Mouse (Mus musculus) hindbrain, embryonic 16.5 days (tissue): ENCODE measurements at regions not wholly inside any gene's neighbourhood (a gene's known extent, or its start where the extent isn't known, plus 50 kb on each side); places are given as distances from the start of the nearest gene placed in this dataset.

Source experiments
- ATAC-seq: fragments of 200-750 bp; cut with Nextera tagmentation; 2 replicates; pipeline ENCODE4 v1.8.0; 2017; ENCODE audit warnings: moderate TSS enrichment, moderate library complexity
- H3K27ac ChIP-seq: fragments of 300-500 bp; sonication (generic); 2 replicates; pipeline ENCODE4 v1.5.1; 2014; ENCODE audit warnings: low read depth, mild to moderate bottlenecking, control low read depth, low read length, moderate library complexity
- H3K27me3 ChIP-seq: fragments of 300-500 bp; sonication (generic); replicated peaks from 2 replicates; pipeline ENCODE4 v1.6.1; 2014; ENCODE audit warnings: low read length; ENCODE audit not compliant: control insufficient read depth, insufficient read depth
- H3K36me3 ChIP-seq: fragments of 300-500 bp; sonication (generic); 2 replicates; pipeline ENCODE4 v1.6.1; 2014; ENCODE audit warnings: mild to moderate bottlenecking, low read length, moderate library complexity, mixed read lengths; ENCODE audit not compliant: control insufficient read depth, insufficient read depth
- H3K4me1 ChIP-seq: fragments of 300-500 bp; sonication (generic); 2 replicates; pipeline ENCODE4 v1.6.1; 2014; ENCODE audit warnings: low read depth, low read length; ENCODE audit not compliant: control insufficient read depth, insufficient read depth
- H3K4me2 ChIP-seq: fragments of 300-500 bp; sonication (generic); 2 replicates; pipeline ENCODE4 v1.6.1; 2014; ENCODE audit warnings: mild to moderate bottlenecking, low read length, control low read depth, moderate library complexity
- H3K4me3 ChIP-seq: fragments of 300-500 bp; sonication (generic); 2 replicates; pipeline ENCODE4 v1.5.1; 2014; ENCODE audit warnings: mild to moderate bottlenecking, low read length, control low read depth, moderate library complexity
- H3K9ac ChIP-seq: fragments of 300-500 bp; sonication (generic); 2 replicates; pipeline ENCODE4 v1.6.1; 2014; ENCODE audit warnings: low read depth, mild to moderate bottlenecking, control low read depth, low read length, moderate library complexity
- H3K9me3 ChIP-seq: fragments of 300-500 bp; sonication (generic); 2 replicates; pipeline ENCODE4 v1.6.1; 2014; ENCODE audit warnings: mild to moderate bottlenecking, low read length, moderate library complexity; ENCODE audit not compliant: control insufficient read depth
- WGBS: fragments of 180-500 bp; shearing (Covaris S2); extraction: QIAGEN DNeasy Blood & Tissue Kit; methylation state at CpG from one replicate; pipeline ENCODE4 v1.1.7; 2014; 5-methylcytosine and 5-hydroxymethylcytosine counted together

DNA sequence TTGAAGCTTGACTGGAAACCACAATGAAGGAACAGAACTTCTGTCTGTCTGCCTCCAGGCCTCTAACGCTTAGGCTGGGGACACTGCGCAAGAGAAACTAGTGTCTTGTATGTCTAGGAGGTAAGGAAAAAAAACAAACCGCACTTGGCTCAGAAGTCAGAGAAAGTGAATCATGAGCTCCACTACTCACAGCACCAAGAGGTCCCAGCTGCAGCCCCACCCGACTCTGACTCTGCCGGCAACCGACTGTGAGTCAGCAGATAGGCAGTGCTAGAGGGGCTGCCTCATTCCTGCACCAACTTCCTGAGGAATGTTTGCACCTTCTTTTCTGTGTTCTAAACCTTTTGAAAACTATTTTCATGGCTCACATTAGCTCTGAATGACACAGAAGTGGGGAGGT, 109.5 kb downstream of the Gja1 start:
- WGBS = 76% methylated on average over 6 of the region's 6 CpGs
- no peak for ATAC-seq

DNA sequence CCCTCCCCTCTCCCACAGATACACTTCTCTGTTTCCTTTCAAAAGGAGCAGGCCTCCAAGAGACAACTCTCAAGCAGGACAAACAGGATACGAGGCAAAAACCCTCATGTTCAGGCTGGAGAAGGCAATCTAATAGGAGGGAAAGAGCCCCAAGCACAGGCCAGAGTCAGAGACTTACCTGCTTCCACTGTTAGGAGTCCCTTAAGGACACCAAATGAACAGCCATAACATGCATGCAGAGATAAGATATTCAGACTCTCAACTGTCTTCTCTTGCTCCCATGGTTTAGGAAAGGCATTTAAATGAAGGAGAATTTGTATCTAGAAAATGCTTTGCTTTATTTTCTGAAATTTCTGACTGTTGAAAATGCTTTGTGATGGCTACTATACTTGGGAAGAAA, 116.3 kb downstream of the Gja1 start:
- WGBS = 72% methylated on average over 1 of the region's 1 CpGs
- H3K36me3 ChIP-seq = no peaks in the 10 kb centered on the region
- no peaks in the 10 kb centered on the region for H3K27me3 ChIP-seq
- no peak overlapping the region for H3K4me2 ChIP-seq
- H3K9ac ChIP-seq = no peak overlapping the region
- no peaks in the 10 kb centered on the region for H3K9me3 ChIP-seq
- no peak overlapping the region for H3K27ac ChIP-seq
- no peak for ATAC-seq
- no peaks in the 10 kb centered on the region for H3K4me1 ChIP-seq
- H3K4me3 ChIP-seq = no peak overlapping the region

More for the DNA sequence above, 109.5 kb downstream of the Gja1 start:
- H3K9me3 ChIP-seq = no peaks in the 10 kb centered on the region
- no peak overlapping the region for H3K9ac ChIP-seq
- no peak overlapping the region for H3K4me2 ChIP-seq
- no peaks in the 10 kb centered on the region for H3K27me3 ChIP-seq
- H3K27ac ChIP-seq = no peak overlapping the region
- no peak overlapping the region for H3K4me3 ChIP-seq
- no peaks in the 10 kb centered on the region for H3K4me1 ChIP-seq
- H3K36me3 ChIP-seq = no peaks in the 10 kb centered on the region

DNA sequence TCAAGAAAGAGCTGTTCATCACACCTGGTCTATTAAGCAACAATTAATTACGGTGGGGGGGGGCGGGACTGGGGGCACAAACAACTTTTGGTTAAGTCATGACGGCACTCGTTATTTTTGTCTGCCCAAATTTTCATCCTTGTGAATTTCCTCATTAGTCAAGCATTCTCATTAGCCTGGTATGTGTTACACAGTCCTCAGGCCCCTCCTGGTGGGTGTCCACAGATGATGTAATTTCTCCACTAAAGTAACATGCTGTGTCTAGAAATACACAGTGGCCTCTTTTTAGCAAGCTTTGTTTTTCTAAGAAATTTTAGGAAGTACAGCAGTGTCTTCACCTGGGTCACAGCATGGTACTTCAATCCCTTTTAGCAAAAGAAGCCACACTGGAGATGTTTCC, 118.2 kb downstream of the Gja1 start:
- no peaks in the 10 kb centered on the region for H3K9me3 ChIP-seq
- ATAC-seq = no peak
- no peaks in the 10 kb centered on the region for H3K36me3 ChIP-seq
- no peaks in the 10 kb centered on the region for H3K27me3 ChIP-seq
- H3K27ac ChIP-seq = no peak overlapping the region
- no peak overlapping the region for H3K9ac ChIP-seq
- no peak overlapping the region for H3K4me3 ChIP-seq
- no peak overlapping the region for H3K4me2 ChIP-seq
- WGBS = 86% methylated on average over 4 of the region's 4 CpGs
- no peaks in the 10 kb centered on the region for H3K4me1 ChIP-seq

DNA sequence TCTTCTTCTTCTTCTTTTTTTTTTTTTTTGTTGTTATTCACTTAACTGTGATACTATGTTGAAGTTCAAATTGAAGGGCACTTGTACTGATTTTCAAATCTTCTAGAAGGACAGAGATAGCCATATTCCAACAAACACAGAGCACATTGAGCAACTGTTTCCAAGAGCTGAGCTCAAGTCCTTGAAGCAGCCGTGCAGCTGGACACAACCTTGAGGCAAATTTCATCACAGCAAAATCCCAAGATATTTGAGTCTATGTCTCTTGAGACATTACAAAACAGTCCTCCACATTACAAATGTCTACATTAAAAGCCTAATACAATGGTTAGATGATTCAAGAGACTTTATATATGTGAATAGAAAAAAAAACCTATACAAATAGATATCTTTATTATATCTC, 141.9 kb downstream of the Gja1 start:
- ATAC-seq = no peak
- Histone ChIP-seq H3K4me3 (no peak overlapping the region), H3K9ac (no peak overlapping the region), H3K4me2 (no peak overlapping the region), H3K4me1 (no peaks in the 10 kb centered on the region), H3K36me3 (no peaks in the 10 kb centered on the region), H3K9me3 (no peaks in the 10 kb centered on the region), H3K27ac (no peak overlapping the region), H3K27me3 (no peaks in the 10 kb centered on the region)
- WGBS = 95% methylated on average over 1 of the region's 1 CpGs

DNA sequence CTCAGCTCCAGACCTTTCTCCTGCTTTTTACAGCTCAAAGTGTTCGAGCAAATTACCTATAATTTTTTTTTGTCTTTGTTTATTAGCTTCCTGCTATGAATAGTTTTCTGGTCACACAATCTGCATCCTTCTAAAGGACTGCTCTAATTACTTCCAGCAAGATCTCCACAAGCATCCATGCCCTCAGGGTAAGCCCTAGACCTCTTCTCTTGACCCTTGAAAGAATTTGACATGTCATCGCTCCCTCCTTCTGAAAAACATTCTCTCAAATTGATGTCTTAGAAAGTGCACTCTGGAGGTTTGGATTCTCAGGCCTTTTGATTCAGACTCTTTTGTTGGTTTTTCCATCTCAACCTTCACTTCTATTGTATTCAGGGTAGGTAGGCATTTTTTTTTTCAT, 148.7 kb downstream of the Gja1 start:
- ATAC-seq = no peak
- H3K27ac ChIP-seq = no peak overlapping the region
- H3K9ac ChIP-seq = no peak overlapping the region
- 66% methylated on average over 2 of the region's 2 CpGs for WGBS
- no peaks in the 10 kb centered on the region for H3K4me1 ChIP-seq
- H3K9me3 ChIP-seq = no peaks in the 10 kb centered on the region
- no peaks in the 10 kb centered on the region for H3K36me3 ChIP-seq
- no peak overlapping the region for H3K4me3 ChIP-seq
- no peak overlapping the region for H3K4me2 ChIP-seq
- no peaks in the 10 kb centered on the region for H3K27me3 ChIP-seq

DNA sequence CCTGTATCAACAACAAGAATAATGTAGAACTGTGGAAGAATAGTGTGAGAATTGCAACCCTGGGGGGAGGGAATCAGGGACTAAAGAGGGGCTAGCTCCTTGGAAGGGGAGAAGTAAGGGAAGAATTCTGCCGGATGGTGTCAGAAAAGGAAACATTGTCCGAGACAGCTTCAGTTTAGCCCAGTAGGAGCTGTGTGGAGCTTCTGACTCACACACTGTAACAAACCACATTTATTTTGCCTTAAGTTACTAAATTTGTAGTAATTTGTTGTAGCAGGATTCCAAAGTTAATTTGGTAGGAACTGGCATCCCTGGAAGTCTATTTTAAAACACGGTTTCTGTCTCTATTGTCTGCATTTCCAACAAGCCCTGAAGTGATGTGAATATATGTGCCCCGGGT, 160.0 kb downstream of the Gja1 start:
- Histone ChIP-seq H3K36me3 (no peaks in the 10 kb centered on the region), H3K4me3 (no peak overlapping the region), H3K27me3 (no peaks in the 10 kb centered on the region), H3K4me1 (no peaks in the 10 kb centered on the region), H3K4me2 (no peak overlapping the region), H3K9ac (no peak overlapping the region), H3K27ac (no peak overlapping the region), H3K9me3 (no peaks in the 10 kb centered on the region)
- WGBS = 63% methylated on average over 4 of the region's 4 CpGs
- no peak for ATAC-seq

DNA sequence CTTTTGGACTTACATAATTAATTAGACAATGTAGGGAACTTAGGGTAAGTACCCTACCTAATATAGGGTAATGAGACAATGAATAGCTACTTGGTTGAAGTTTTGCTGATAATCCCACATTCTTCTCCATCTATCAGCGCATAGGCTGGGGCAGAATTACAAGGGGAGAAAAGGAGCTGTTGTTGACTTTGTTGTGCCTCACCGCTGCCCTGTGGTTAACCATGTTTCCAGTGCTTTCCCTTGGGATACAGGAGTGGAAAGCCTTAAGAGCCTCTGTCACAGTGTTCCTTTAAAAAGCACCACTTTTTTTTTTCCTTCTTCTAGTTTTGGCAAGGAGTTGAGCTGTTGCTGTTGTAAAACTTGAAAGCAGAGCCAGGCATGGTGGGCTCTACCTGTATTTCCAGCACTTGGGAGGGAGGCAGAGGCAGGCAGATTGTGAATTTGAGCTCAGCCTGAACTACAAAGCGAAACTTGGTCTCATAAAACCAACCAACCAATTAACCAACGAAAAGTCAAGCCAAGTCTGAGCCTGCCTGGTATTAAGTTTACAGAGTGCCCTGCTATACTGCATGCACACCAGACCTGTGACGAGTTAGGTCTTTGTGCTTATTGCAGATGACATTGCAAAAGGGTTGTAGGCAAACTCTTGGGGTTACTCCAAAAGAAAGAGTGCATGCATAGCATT, 162.8 kb downstream of the Gja1 start:
- no peak for ATAC-seq
- Histone ChIP-seq H3K36me3 (no peaks in the 10 kb centered on the region), H3K27ac (no peak overlapping the region), H3K9ac (no peak overlapping the region), H3K4me2 (no peak overlapping the region), H3K4me1 (no peaks in the 10 kb centered on the region), H3K4me3 (no peak overlapping the region), H3K9me3 (no peaks in the 10 kb centered on the region), H3K27me3 (no peaks in the 10 kb centered on the region)
- WGBS = 88% methylated on average over 5 of the region's 5 CpGs

DNA sequence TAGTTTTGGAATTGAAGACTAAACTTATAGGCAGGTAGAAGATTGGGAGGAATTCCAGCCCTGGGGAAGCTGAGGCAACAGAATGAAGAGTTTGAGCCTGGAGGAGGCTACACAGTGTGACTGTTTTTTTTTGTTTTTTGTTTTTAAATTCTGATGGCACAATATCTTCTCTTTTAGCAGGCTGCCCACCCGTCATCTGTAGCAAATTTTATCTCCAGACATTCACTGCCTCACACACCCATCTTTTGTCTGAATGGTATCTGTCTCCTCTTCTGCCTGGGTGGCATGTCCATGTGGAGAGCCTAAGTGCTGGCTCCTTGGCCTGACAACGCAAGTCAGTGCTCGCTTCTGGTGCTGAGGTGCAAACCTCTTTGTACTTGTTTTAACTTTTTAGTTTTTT, 165.0 kb downstream of the Gja1 start:
- Histone ChIP-seq H3K27ac (no peak overlapping the region), H3K4me2 (no peak overlapping the region), H3K36me3 (no peaks in the 10 kb centered on the region), H3K9me3 (no peaks in the 10 kb centered on the region), H3K27me3 (no peaks in the 10 kb centered on the region), H3K4me1 (no peaks in the 10 kb centered on the region), H3K9ac (no peak overlapping the region), H3K4me3 (no peak overlapping the region)
- WGBS = 82% methylated on average over 3 of the region's 3 CpGs
- ATAC-seq = no peak

DNA sequence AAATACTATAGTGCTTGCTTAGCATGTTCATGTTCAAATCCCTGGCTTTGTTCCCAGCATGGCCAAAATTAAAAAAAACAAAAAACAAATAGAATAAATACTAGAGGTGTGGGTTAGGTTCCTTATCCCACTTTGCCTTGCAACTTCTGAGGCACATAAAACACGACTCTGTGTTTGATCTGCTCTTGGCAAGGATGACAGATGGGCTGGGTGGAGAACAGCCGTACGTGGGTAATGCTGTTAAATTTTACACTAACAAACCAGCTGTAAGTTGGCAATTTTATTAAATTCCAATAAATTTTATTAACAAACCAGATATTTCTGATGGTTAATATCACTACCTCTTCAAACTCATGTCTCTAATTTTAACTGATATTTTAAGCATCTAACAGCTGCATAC, 168.9 kb downstream of the Gja1 start:
- Histone ChIP-seq H3K9ac (no peak overlapping the region), H3K4me3 (no peak overlapping the region), H3K4me1 (no peaks in the 10 kb centered on the region), H3K27me3 (no peaks in the 10 kb centered on the region), H3K9me3 (no peaks in the 10 kb centered on the region), H3K27ac (no peak overlapping the region), H3K4me2 (no peak overlapping the region), H3K36me3 (no peaks in the 10 kb centered on the region)
- no peak for ATAC-seq
- WGBS = 65% methylated on average over 3 of the region's 3 CpGs

DNA sequence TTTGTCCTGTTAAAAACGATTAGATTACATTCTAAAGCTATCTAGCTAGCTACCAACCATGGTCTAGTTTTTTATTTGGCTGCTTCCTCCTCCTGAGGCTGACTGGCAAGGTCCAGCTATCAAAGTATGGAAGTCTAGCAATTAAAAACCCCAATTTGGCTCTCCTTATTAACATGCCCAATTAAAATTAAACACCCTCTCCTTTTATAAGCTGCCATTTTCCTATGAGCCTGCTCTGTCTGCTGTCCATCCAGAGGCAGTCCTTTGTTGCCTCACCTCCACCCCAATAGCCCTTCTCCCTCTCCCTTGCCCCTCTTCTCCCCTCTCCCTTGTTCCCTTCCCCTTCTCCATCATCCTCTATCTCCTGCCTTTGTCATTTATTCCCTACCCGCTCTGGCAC, 169.7 kb downstream of the Gja1 start:
- H3K27ac ChIP-seq = no peak overlapping the region
- H3K9me3 ChIP-seq = no peaks in the 10 kb centered on the region
- no peaks in the 10 kb centered on the region for H3K27me3 ChIP-seq
- H3K4me3 ChIP-seq = no peak overlapping the region
- H3K4me2 ChIP-seq = no peak overlapping the region
- no peak overlapping the region for H3K9ac ChIP-seq
- no peaks in the 10 kb centered on the region for H3K4me1 ChIP-seq
- no peak for ATAC-seq
- no peaks in the 10 kb centered on the region for H3K36me3 ChIP-seq
- 58% methylated on average over 2 of the region's 2 CpGs for WGBS
